Mouse (Mus musculus): ENCODE measurements around the gene Mad1l1. TPM values are rescaled to one million over a fixed set of nuclear protein-coding genes. Genes with fewer than 3 reads are reported as not detected.

Gene Mad1l1
- polyA plus RNA-seq, 1 experiment: 51.5 TPM

- Histone ChIP-seq H3K36me3 (ENCODE audit: control insufficient read depth, insufficient read depth) (peaks cover 16% of the 10 kb centered on the region), H3ac (ENCODE audit: control insufficient read depth, insufficient read length, low read depth) (no peak overlapping the region), H3K79me3 (ENCODE audit: low read depth) (no peaks in the 10 kb centered on the region), H3K79me2 (ENCODE audit: control insufficient read depth, insufficient read depth) (no peaks in the 10 kb centered on the region), H3K4me3 (ENCODE audit: insufficient read depth, poor library complexity, severe bottlenecking) (no peak overlapping the region), H3K27me3 (ENCODE audit: control insufficient read depth, insufficient read depth, insufficient read length) (no peaks in the 10 kb centered on the region)
- TF ChIP-seq CTCF (IDR thresholded peaks at IDR 0.05; ENCODE audit: control insufficient read depth, insufficient read depth, insufficient read length) (no peak), CEBPB (IDR thresholded peaks at IDR 0.05; ENCODE audit: low read depth) (no peak), USF1 (IDR thresholded peaks at IDR 0.05; ENCODE audit: low read depth) (no peak)
Measured at GRCm38 (mm10) chr5:140115434-140116271, 205.7 kb downstream of the Mad1l1 start.

- no peaks in the 10 kb centered on the region for H3K27me3 ChIP-seq (ENCODE audit: control insufficient read depth, insufficient read depth, insufficient read length)
- TF ChIP-seq USF1 (IDR thresholded peaks at IDR 0.05; ENCODE audit: low read depth): no peak
- no peak for TF ChIP-seq MAX (IDR thresholded peaks at IDR 0.05)
- TF ChIP-seq CEBPB (IDR thresholded peaks at IDR 0.05; ENCODE audit: low read depth): no peak
- TF ChIP-seq MYOG (IDR thresholded peaks at IDR 0.05; ENCODE audit: control insufficient read depth, extremely low read depth, insufficient read length): no peak
- no peak for TF ChIP-seq MYOD1 (IDR thresholded peaks at IDR 0.05; ENCODE audit: control insufficient read depth, insufficient read length, low read depth)
- TF ChIP-seq CTCF (IDR thresholded peaks at IDR 0.05; ENCODE audit: control insufficient read depth, insufficient read depth, insufficient read length): no peak
- no peak for TF ChIP-seq FOSL1 (IDR thresholded peaks at IDR 0.05; ENCODE audit: insufficient read depth, low read length, poor library complexity, severe bottlenecking)
- H3ac ChIP-seq (ENCODE audit: control insufficient read depth, insufficient read length, low read depth): no peak overlapping the region
- H3K4me3 ChIP-seq (ENCODE audit: insufficient read depth, poor library complexity, severe bottlenecking): no peak overlapping the region
- peaks cover 17% of the 10 kb centered on the region for H3K36me3 ChIP-seq (ENCODE audit: control insufficient read depth, insufficient read depth)
- no peaks in the 10 kb centered on the region for H3K79me2 ChIP-seq (ENCODE audit: control insufficient read depth, insufficient read depth)
- no peaks in the 10 kb centered on the region for H3K79me3 ChIP-seq (ENCODE audit: low read depth)
Measured at GRCm38 (mm10) chr5:140114512-140115060, 206.8 kb downstream of the Mad1l1 start.

GRCm38 (mm10) chr5:140113281-140113680, 208.1 kb downstream of the Mad1l1 start:
- H3K36me3 ChIP-seq (ENCODE audit: control insufficient read depth, insufficient read depth): peaks cover 17% of the 10 kb centered on the region
- TF ChIP-seq FOSL1 (IDR thresholded peaks at IDR 0.05; ENCODE audit: insufficient read depth, low read length, poor library complexity, severe bottlenecking) (no peak), CTCF (IDR thresholded peaks at IDR 0.05; ENCODE audit: control insufficient read depth, insufficient read depth, insufficient read length) (no peak), MYOG (IDR thresholded peaks at IDR 0.05; ENCODE audit: control insufficient read depth, extremely low read depth, insufficient read length) (no peak), USF1 (IDR thresholded peaks at IDR 0.05; ENCODE audit: low read depth) (no peak), MAX (IDR thresholded peaks at IDR 0.05) (no peak), CEBPB (IDR thresholded peaks at IDR 0.05; ENCODE audit: low read depth) (no peak)
- no peak overlapping the region for H3ac ChIP-seq (ENCODE audit: control insufficient read depth, insufficient read length, low read depth)
- no peaks in the 10 kb centered on the region for H3K79me3 ChIP-seq (ENCODE audit: low read depth)
- no peak overlapping the region for H3K4me3 ChIP-seq (ENCODE audit: insufficient read depth, poor library complexity, severe bottlenecking)
- H3K27me3 ChIP-seq (ENCODE audit: control insufficient read depth, insufficient read depth, insufficient read length): no peaks in the 10 kb centered on the region
- no peaks in the 10 kb centered on the region for H3K79me2 ChIP-seq (ENCODE audit: control insufficient read depth, insufficient read depth)

GRCm38 (mm10) chr5:140110024-140110423, 211.3 kb downstream of the Mad1l1 start:
- no peak overlapping the region for H3ac ChIP-seq (ENCODE audit: control insufficient read depth, insufficient read length, low read depth)
- H3K79me3 ChIP-seq (ENCODE audit: low read depth): no peaks in the 10 kb centered on the region
- H3K27me3 ChIP-seq (ENCODE audit: control insufficient read depth, insufficient read depth, insufficient read length): no peaks in the 10 kb centered on the region
- H3K79me2 ChIP-seq (ENCODE audit: control insufficient read depth, insufficient read depth): no peaks in the 10 kb centered on the region
- no peak overlapping the region for H3K4me3 ChIP-seq (ENCODE audit: insufficient read depth, poor library complexity, severe bottlenecking)
- TF ChIP-seq MAX (IDR thresholded peaks at IDR 0.05): no peak
- peaks cover 17% of the 10 kb centered on the region for H3K36me3 ChIP-seq (ENCODE audit: control insufficient read depth, insufficient read depth)

GRCm38 (mm10) chr5:140107907-140108306, 213.4 kb downstream of the Mad1l1 start:
- H3K79me3 ChIP-seq (ENCODE audit: low read depth): no peaks in the 10 kb centered on the region
- H3K27me3 ChIP-seq (ENCODE audit: control insufficient read depth, insufficient read depth, insufficient read length): no peaks in the 10 kb centered on the region

GRCm38 (mm10) chr5:140106051-140106450, 215.3 kb downstream of the Mad1l1 start:
- Histone ChIP-seq H3K36me3 (ENCODE audit: control insufficient read depth, insufficient read depth) (peaks cover 11% of the 10 kb centered on the region), H3K27me3 (ENCODE audit: control insufficient read depth, insufficient read depth, insufficient read length) (no peaks in the 10 kb centered on the region), H3K79me3 (ENCODE audit: low read depth) (no peaks in the 10 kb centered on the region), H3K79me2 (ENCODE audit: control insufficient read depth, insufficient read depth) (no peaks in the 10 kb centered on the region), H3ac (ENCODE audit: control insufficient read depth, insufficient read length, low read depth) (no peak overlapping the region), H3K4me3 (ENCODE audit: insufficient read depth, poor library complexity, severe bottlenecking) (no peak overlapping the region)
- no peak for TF ChIP-seq MAX (IDR thresholded peaks at IDR 0.05)
- no peak for TF ChIP-seq USF1 (IDR thresholded peaks at IDR 0.05; ENCODE audit: low read depth)
- TF ChIP-seq FOSL1 (IDR thresholded peaks at IDR 0.05; ENCODE audit: insufficient read depth, low read length, poor library complexity, severe bottlenecking): no peak
- TF ChIP-seq CEBPB (IDR thresholded peaks at IDR 0.05; ENCODE audit: low read depth): no peak
- no peak for TF ChIP-seq MYOD1 (IDR thresholded peaks at IDR 0.05; ENCODE audit: control insufficient read depth, insufficient read length, low read depth)
- no peak for TF ChIP-seq MYOG (IDR thresholded peaks at IDR 0.05; ENCODE audit: control insufficient read depth, extremely low read depth, insufficient read length)
- TF ChIP-seq CTCF (IDR thresholded peaks at IDR 0.05; ENCODE audit: control insufficient read depth, insufficient read depth, insufficient read length): no peak

More at GRCm38 (mm10) chr5:140107907-140108306, 213.4 kb downstream of the Mad1l1 start:
- Histone ChIP-seq H3K36me3 (ENCODE audit: control insufficient read depth, insufficient read depth) (peaks cover 5% of the 10 kb centered on the region), H3K79me2 (ENCODE audit: control insufficient read depth, insufficient read depth) (no peaks in the 10 kb centered on the region), H3ac (ENCODE audit: control insufficient read depth, insufficient read length, low read depth) (no peak overlapping the region), H3K4me3 (ENCODE audit: insufficient read depth, poor library complexity, severe bottlenecking) (no peak overlapping the region)
- TF ChIP-seq FOSL1 (IDR thresholded peaks at IDR 0.05; ENCODE audit: insufficient read depth, low read length, poor library complexity, severe bottlenecking) (no peak), CTCF (IDR thresholded peaks at IDR 0.05; ENCODE audit: control insufficient read depth, insufficient read depth, insufficient read length) (no peak), USF1 (IDR thresholded peaks at IDR 0.05; ENCODE audit: low read depth) (no peak), MYOD1 (IDR thresholded peaks at IDR 0.05; ENCODE audit: control insufficient read depth, insufficient read length, low read depth) (no peak)

Data from C2C12 (cell line).